Mouse (Mus musculus) hindbrain, embryonic 14.5 days (tissue): ENCODE results near the gene Gm11172. TPM values are rescaled to one million over a fixed set of nuclear protein-coding genes. Genes with fewer than 3 reads are reported as not detected.
"Not testable (repeated sequence)": the region's sequence is repeated elsewhere in the genome, so short reads cannot be mapped to it uniquely, and the experiment has no call there.

Experiments
- ATAC-seq: fragments of 200-750 bp; cut with Nextera tagmentation; 2 replicates; pipeline ENCODE4 v1.8.0; 2017; ENCODE audit warnings: moderate number of reproducible peaks, mild to moderate bottlenecking, moderate TSS enrichment, moderate library complexity; ENCODE audit not compliant: low FRiP score
- DNase-seq: peaks from one replicate; pipeline ENCODE4 v3.0.0-alpha.2; 2015; ENCODE audit warnings: low spot score
- H3K27ac ChIP-seq: fragments of 300-500 bp; sonication (generic); 2 replicates; pipeline ENCODE4 v1.5.1; 2014; ENCODE audit warnings: mild to moderate bottlenecking, moderate library complexity
- H3K27me3 ChIP-seq: fragments of 300-500 bp; sonication (generic); 2 replicates; pipeline ENCODE4 v1.6.1; 2014; ENCODE audit warnings: mild to moderate bottlenecking, low read length, mixed read lengths; ENCODE audit not compliant: control insufficient read depth, insufficient read depth
- H3K36me3 ChIP-seq: fragments of 300-500 bp; sonication (generic); replicated peaks from 2 replicates; pipeline ENCODE4 v1.6.1; 2014; ENCODE audit not compliant: control insufficient read depth, insufficient read depth
- H3K4me1 ChIP-seq: fragments of 300-500 bp; sonication (generic); replicated peaks from 2 replicates; pipeline ENCODE4 v1.6.1; 2014; ENCODE audit warnings: antibody characterized with exemption, low read length, mixed read lengths; ENCODE audit not compliant: control insufficient read depth, insufficient read depth
- H3K4me2 ChIP-seq: fragments of 300-500 bp; sonication (generic); replicated peaks from 2 replicates; pipeline ENCODE4 v1.6.1; 2014; ENCODE audit warnings: mild to moderate bottlenecking, moderate library complexity
- H3K4me3 ChIP-seq: fragments of 300-500 bp; sonication (generic); replicated peaks from 2 replicates; pipeline ENCODE4 v1.5.1; 2014; ENCODE audit warnings: mild to moderate bottlenecking, low read length
- H3K9ac ChIP-seq: fragments of 300-500 bp; sonication (generic); 2 replicates; pipeline ENCODE4 v1.6.1; 2014
- H3K9me3 ChIP-seq: fragments of 300-500 bp; sonication (generic); 2 replicates; pipeline ENCODE4 v1.6.1; 2016; ENCODE audit warnings: low read length; ENCODE audit not compliant: control insufficient read depth
- WGBS: fragments of 180-500 bp; shearing (Covaris S2); extraction: QIAGEN DNeasy Blood & Tissue Kit; methylation state at CpG from one replicate; pipeline ENCODE4 v1.1.7; 2014; 5-methylcytosine and 5-hydroxymethylcytosine counted together
- polyA plus RNA-seq: library from polyadenylated mRNA; unstranded; fragments of >200 nt; fragmentation: Nextera tagmentation; extraction: Ambion mirVana; gene quantifications from 2 replicates; pipeline ENCODE4 v1.2.1, GENCODE M21; 2014

Gm11172 gene
- polyA plus RNA-seq, 1 experiment from 2014 or later, result not detected

DNA sequence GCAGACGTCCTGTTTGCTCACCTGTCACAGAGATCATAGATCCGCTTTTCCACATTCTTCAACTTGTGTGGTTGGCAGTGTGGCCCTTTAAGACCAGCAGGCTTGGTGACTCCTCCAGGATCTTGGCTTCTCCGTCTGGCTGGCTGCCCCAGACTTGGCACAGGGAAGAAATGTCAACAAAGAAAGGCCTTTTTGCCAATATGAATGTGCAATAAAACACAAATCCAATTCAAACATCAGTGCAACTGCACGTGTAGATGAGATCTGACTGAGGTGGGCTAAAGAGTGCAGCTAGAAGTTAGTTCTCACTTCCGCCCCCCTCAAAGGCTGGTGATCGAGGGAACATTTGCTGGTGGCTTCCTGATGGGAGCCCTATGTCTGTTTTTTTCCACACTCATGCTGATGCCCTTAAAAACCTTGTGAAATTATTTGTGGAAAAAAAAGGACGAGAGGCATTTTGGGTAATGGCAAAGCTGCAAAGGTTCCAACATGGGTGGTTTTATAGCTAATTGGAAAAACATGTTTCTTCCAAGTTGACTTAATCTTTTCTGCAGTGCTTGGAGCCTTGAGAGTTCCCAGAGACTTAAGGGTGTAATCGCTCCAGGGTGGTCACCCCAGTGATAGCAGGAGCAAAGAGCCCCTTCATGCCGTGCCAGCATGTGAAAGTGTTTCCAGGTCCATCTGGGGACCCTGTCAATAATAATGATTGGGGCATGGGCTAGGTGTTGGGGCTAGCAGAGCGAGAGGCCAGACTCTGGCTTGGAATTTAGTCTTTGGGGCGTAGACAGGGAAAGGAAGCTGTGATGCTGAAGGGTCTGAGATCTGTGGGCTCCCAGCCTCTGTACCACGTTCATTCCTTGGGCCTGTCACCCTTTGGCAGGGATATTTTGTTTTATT is 37.5 kb downstream of the Gm11172 start:
- Histone ChIP-seq H3K4me1 (no peaks in the 10 kb centered on the region), H3K9ac (no peak overlapping the region), H3K4me2 (no peak overlapping the region), H3K27ac (no peak overlapping the region), H3K36me3 (no peaks in the 10 kb centered on the region), H3K9me3 (no peaks in the 10 kb centered on the region), H3K4me3 (no peak overlapping the region), H3K27me3 (no peaks in the 10 kb centered on the region)
- WGBS, result 68% methylated on average over 12 of the region's 12 CpGs
- no peak for ATAC-seq
- DNase-seq, result no peak

GRCm38 (mm10) chr16:10850905-10851304 is 38.2 kb downstream of the Gm11172 start:
- ATAC-seq (no peak), DNase-seq (no peak)
- H3K36me3 ChIP-seq, result no peaks in the 10 kb centered on the region
- no peaks in the 10 kb centered on the region for H3K27me3 ChIP-seq
- no peak overlapping the region for H3K4me3 ChIP-seq
- no peaks in the 10 kb centered on the region for H3K4me1 ChIP-seq
- H3K4me2 ChIP-seq, result no peak overlapping the region
- no peaks in the 10 kb centered on the region for H3K9me3 ChIP-seq
- H3K9ac ChIP-seq, result no peak overlapping the region
- H3K27ac ChIP-seq, result no peak overlapping the region
- WGBS, result 34% methylated on average over 4 of the region's 4 CpGs

DNA sequence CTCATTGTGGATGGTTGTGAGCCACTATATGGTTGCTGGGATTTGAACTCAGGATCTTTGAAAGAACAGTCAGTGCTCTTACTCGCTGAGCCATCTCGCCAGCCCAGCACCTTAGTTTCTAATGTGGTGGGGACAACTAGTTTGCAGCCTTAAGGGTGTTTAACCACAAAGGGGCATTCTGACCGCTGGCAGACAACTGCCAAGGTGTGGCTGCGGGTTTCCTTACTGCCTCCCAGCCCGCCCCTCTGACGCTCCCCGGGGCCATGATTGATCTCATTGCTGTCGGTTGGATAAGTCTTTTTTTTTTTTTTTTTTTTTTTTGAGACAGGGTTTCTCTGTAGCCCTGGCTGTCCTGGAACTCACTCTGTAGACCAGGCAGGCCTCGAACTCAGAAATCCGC is 39.5 kb downstream of the Gm11172 start:
- not testable (repeated sequence) for H3K27me3 ChIP-seq, ATAC-seq, DNase-seq, H3K4me1 ChIP-seq, H3K27ac ChIP-seq, H3K4me2 ChIP-seq, H3K9me3 ChIP-seq, H3K36me3 ChIP-seq, H3K9ac ChIP-seq, H3K4me3 ChIP-seq
- WGBS, result 90% methylated on average over 10 of the region's 10 CpGs

DNA sequence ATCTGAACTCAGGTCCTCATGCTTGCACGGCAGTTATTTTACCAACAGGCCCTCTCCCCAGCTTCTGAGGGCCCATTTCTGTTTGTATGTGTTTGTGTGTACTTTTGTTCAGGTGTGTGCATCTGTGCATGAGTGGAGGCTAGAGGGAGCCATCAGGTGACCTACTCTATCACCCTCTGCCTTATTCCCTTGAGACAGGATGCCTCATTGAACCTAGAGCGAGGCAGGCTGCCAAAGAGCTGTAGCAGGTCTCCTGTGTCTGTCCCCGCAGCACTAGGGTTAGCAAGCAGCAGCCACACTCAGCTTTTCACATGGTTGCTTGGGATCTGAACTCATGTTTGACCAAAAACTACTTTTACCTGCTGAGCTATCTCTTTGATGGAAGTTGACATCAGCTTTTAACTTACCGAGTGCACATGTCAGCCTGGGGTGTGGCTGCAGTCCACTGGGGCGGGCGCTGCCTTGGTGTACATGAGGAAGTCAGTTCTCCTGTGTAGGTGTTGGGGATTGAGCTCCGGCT is 47.1 kb downstream of the Gm11172 start:
- no peaks in the 10 kb centered on the region for H3K9me3 ChIP-seq
- H3K27ac ChIP-seq, result no peak overlapping the region
- no peaks in the 10 kb centered on the region for H3K4me1 ChIP-seq
- H3K4me3 ChIP-seq, result no peak overlapping the region
- H3K4me2 ChIP-seq, result no peak overlapping the region
- WGBS, result 90% methylated on average over 7 of the region's 7 CpGs
- ATAC-seq, result no peak
- H3K9ac ChIP-seq, result no peak overlapping the region
- no peaks in the 10 kb centered on the region for H3K36me3 ChIP-seq
- H3K27me3 ChIP-seq, result no peaks in the 10 kb centered on the region
- DNase-seq, result no peak

DNA sequence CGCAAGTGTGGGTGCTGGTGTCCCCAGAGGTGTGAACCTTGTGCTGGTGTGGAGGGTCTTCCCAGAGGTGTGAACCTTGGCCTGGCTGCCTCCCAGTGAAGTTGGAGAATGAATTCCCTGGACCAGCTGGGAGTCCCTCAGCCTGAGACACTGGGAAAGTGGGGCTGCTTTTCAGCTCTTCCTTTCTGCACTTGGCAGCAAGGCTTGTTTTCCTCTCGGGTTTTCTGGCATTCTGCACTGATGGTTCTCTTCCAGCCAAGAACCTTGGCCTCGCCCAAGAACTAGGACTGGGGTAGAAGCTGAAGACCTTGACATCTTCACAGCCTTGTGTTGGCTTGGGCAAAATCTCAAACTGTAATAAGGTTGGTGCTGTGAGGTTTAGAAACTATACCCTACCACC is 48.7 kb downstream of the Gm11172 start:
- Histone ChIP-seq H3K4me2 (no peak overlapping the region), H3K4me1 (no peaks in the 10 kb centered on the region), H3K27me3 (no peaks in the 10 kb centered on the region), H3K27ac (no peak overlapping the region), H3K9me3 (no peaks in the 10 kb centered on the region), H3K9ac (no peak overlapping the region), H3K4me3 (no peak overlapping the region), H3K36me3 (no peaks in the 10 kb centered on the region)
- 85% methylated on average over 3 of the region's 3 CpGs for WGBS
- no peak for DNase-seq
- no peak for ATAC-seq

Other genes starting within 250 kb of the Gm11172 start
- gene Socs1, start 27.4 kb upstream of the Gm11172 start, polyA plus RNA-seq, result 3.7 and 4.6 TPM in 2 replicates
- not detected in 2 replicates for gene Tnp2, start 24.3 kb upstream of the Gm11172 start, polyA plus RNA-seq
- not detected in 2 replicates for gene Prm3, start 22.0 kb upstream of the Gm11172 start, polyA plus RNA-seq
- gene Prm2, start 16.8 kb upstream of the Gm11172 start, polyA plus RNA-seq, result not detected in 2 replicates
- gene Prm1, start 7.1 kb upstream of the Gm11172 start, polyA plus RNA-seq, result 0.96 TPM in 1 of 2 replicates, not detected in the other
- 0.47 and 0.57 TPM in 2 replicates for gene Rmi2, start 22.1 kb downstream of the Gm11172 start, polyA plus RNA-seq
- 147 and 158 TPM in 2 replicates for gene Snn, start 248.0 kb downstream of the Gm11172 start, polyA plus RNA-seq